Mouse (Mus musculus) erythroblast, embryonic 14.5 days (primary cell): ENCODE measurements around the gene Prkce.

Source experiments
- GATA1 ChIP-seq: IDR thresholded peaks from 2 replicates; pipeline ENCODE4 v1.6.1; 2012; ENCODE audit warnings: low read length, inconsistent platforms, mixed read lengths
- TAL1 ChIP-seq: IDR thresholded peaks from 3 replicates; pipeline ENCODE4 v1.6.1; 2012; ENCODE audit warnings: low read length, inconsistent platforms, mixed read lengths

DNA sequence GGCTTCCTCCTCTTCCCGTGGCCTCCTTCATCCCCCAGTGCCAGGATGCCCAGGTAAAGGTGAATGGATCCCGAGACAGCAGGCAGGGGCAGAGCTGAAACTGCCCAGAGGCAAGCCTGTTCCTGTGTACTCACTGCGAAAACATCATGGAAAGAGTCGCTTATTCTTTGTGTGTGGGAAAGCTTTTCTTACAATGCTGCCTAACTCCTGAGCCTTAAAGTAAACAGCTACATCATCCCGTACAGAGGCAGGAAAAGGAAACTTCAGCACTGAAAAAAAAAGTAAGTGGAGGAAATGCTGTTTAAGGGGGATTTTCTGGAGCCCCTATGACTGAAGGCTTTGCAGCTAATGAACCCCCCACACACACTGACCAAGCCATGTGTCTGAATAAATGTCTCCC is 339.3 kb downstream of the Prkce start:
- TF ChIP-seq GATA1 (no peak), TAL1 (no peak)
